Mouse (Mus musculus): ENCODE results near the gene Mipep.

DNA sequence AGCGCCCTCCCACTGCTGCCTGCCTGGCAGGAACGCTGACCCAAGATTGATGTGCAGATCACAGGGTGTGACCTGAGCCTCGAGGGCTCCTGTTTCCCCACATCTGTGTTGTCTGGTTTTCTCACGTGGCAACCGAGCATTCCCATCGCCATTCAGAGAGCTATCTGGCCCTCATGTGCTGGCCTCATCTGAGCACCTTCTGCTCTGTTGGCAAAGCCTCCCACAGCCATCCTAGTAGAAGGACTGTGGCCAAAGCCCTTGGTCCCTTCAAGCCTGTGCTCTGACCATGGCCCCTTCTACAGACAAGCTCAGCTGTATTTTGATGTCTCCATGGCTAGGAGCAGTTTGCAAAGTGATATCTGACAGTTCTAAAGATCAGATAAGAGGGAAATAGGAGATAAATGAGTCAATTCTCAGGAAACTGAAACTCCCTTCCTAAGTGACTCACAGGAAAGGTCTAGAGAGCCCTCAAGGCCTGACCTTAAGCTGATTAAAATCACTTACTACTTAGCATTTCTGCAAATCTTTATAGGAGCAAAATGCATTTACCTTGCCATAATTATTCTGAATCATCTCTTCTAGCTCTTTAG is 101.1 kb downstream of the Mipep start:
- TF ChIP-seq ZC3H11A (IDR thresholded peaks at IDR 0.05; ENCODE audit: borderline replicate concordance, low read depth, low read length): no peak
- TF ChIP-seq CHD2 (IDR thresholded peaks at IDR 0.05; ENCODE audit: low read depth, low read length): no peak
- no peak for TF ChIP-seq MAFK (IDR thresholded peaks at IDR 0.05; ENCODE audit: insufficient read depth, low read depth, low read length)
- TF ChIP-seq HCFC1 (IDR thresholded peaks at IDR 0.05; ENCODE audit: borderline replicate concordance, insufficient read depth, low read length): no peak
